Mouse (Mus musculus): ENCODE results near the gene Acvrl1. TPM values are rescaled to one million over a fixed set of nuclear protein-coding genes. Genes with fewer than 3 reads are reported as not detected.

Gene Acvrl1
- polyA plus RNA-seq, 1 experiment from 2014 or later, result 159 TPM

DNA sequence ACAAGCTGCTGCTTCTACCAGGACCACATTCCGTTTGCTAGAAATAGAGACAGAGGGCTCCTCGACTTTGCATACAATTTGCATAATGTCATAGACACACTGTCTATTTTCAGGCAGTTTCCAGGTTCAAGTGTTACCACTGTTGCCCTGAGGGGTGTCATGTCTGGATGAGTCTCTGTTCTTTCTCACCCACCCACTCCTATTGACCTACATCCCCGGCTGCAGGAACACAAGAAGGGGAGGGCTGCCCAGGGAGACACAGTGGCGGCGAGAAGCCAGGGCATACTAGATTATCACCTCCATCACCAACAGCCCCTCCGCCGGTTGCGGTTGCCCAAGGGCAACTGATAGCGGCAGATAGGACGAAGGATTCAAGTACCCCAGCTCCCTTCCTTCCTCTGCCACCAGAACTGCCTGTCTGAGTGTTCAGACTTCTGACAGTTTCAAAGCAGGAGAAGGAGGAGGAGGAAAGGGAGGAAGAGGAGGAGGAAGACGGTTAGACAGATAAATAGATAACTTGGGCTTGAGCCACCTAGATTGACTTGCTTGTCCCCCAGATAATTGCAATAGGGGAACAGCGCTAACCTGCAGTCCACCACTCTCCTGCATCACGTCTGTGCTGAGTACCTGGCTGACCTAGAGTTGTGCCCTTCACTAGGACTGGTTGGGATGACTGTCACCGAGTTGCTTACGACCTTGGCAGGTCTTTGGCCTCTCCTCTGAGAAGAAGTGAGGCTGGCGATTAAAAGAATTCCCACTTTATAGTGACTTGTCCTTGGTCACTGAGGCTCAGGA, 19.0 kb downstream of the Acvrl1 start:
- no peak overlapping the region for H3K4me3 ChIP-seq (ENCODE audit: low read depth, low read length)
- DNase-seq (ENCODE audit: low spot score), result no peak
- peak overlapping the region; percentile 17; the same call in 1 of the 2 replicates for H3K4me2 ChIP-seq (replicated peaks; ENCODE audit: low read depth, low read length)
- H3K27me3 ChIP-seq (replicated peaks; ENCODE audit: insufficient read depth, low read length), result no peaks in the 10 kb centered on the region
- peaks cover 4% of the 10 kb centered on the region; the same call in 1 of the 2 replicates for H3K36me3 ChIP-seq (ENCODE audit: insufficient read depth, low read length)
- TF ChIP-seq EP300 (IDR thresholded peaks at IDR 0.05) (no peak), CTCF (IDR thresholded peaks at IDR 0.05) (no peak; the same call in 1 of the 2 replicates)
- ATAC-seq, result no peak
- H3K9ac ChIP-seq (replicated peaks; ENCODE audit: low read depth), result no peak overlapping the region
- WGBS, result 51% methylated on average over 16 of the region's 16 CpGs
- H3K27ac ChIP-seq (ENCODE audit: low read length), result peak overlapping the region; percentile 70
- H3K4me1 ChIP-seq (ENCODE audit: insufficient read depth, low read depth, low read length), result peaks cover 15% of the 10 kb centered on the region; the same call in 1 of the 2 replicates
- H3K9me3 ChIP-seq (ENCODE audit: low read length), result no peaks in the 10 kb centered on the region

DNA sequence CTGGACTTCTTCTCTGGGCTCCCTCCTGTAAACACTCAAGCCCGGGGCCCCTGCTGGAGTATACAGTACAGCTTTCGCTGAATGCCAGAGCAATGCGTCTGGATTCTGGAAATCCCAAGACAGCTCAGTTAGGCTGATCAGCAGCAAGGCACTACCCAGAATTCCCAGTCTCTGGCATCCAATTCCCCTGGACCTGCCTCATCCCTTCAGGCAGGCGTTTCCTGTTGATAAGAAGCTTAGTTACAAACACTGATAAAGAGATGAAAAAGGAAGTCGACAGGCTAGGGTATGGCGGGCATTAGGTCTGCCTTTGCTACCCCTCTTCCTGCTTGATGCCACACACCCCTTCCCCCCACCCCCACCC, 19.6 kb downstream of the Acvrl1 start:
- Histone ChIP-seq H3K27ac (ENCODE audit: low read length) (peak overlapping the region; percentile 70), H3K4me1 (ENCODE audit: insufficient read depth, low read depth, low read length) (peaks cover 10% of the 10 kb centered on the region; the same call in 1 of the 2 replicates), H3K4me3 (ENCODE audit: low read depth, low read length) (no peak overlapping the region), H3K36me3 (ENCODE audit: insufficient read depth, low read length) (peaks cover 4% of the 10 kb centered on the region; the same call in 1 of the 2 replicates), H3K27me3 (replicated peaks; ENCODE audit: insufficient read depth, low read length) (no peaks in the 10 kb centered on the region), H3K9ac (replicated peaks; ENCODE audit: low read depth) (no peak overlapping the region), H3K4me2 (replicated peaks; ENCODE audit: low read depth, low read length) (peak overlapping the region; percentile 17; the same call in 1 of the 2 replicates), H3K9me3 (ENCODE audit: low read length) (no peaks in the 10 kb centered on the region)
- ATAC-seq, result peak; percentile 50
- no peak for TF ChIP-seq CTCF (IDR thresholded peaks at IDR 0.05)
- peak; percentile 95 for TF ChIP-seq EP300 (IDR thresholded peaks at IDR 0.05)
- WGBS, result 6% methylated on average over 6 of the region's 6 CpGs
- peak; percentile 84 for DNase-seq (ENCODE audit: low spot score)

GRCm38 (mm10) chr15:101148604-101149003, 20.3 kb downstream of the Acvrl1 start:
- no peak for ATAC-seq

GRCm38 (mm10) chr15:101151409-101152261, 23.3 kb downstream of the Acvrl1 start:
- Histone ChIP-seq H3K36me3 (ENCODE audit: insufficient read depth, low read length) (no peaks in the 10 kb centered on the region), H3K9me3 (ENCODE audit: low read length) (no peaks in the 10 kb centered on the region), H3K4me3 (ENCODE audit: low read depth, low read length) (no peak overlapping the region), H3K4me2 (replicated peaks; ENCODE audit: low read depth, low read length) (no peak overlapping the region), H3K27me3 (replicated peaks; ENCODE audit: insufficient read depth, low read length) (no peaks in the 10 kb centered on the region), H3K9ac (replicated peaks; ENCODE audit: low read depth) (no peak overlapping the region), H3K27ac (ENCODE audit: low read length) (no peak overlapping the region), H3K4me1 (ENCODE audit: insufficient read depth, low read depth, low read length) (peaks cover 2% of the 10 kb centered on the region; the same call in 1 of the 2 replicates)
- DNase-seq (ENCODE audit: low spot score) (no peak), ATAC-seq (no peak)
- TF ChIP-seq CTCF (IDR thresholded peaks at IDR 0.05) (no peak), EP300 (IDR thresholded peaks at IDR 0.05) (no peak)
- WGBS, result 72% methylated on average over 9 of the region's 9 CpGs

More at GRCm38 (mm10) chr15:101148604-101149003, 20.3 kb downstream of the Acvrl1 start:
- H3K4me1 ChIP-seq (ENCODE audit: insufficient read depth, low read depth, low read length), result peaks cover 10% of the 10 kb centered on the region; the same call in 1 of the 2 replicates
- H3K36me3 ChIP-seq (ENCODE audit: insufficient read depth, low read length), result peaks cover 1% of the 10 kb centered on the region; the same call in 1 of the 2 replicates
- no peak overlapping the region for H3K4me3 ChIP-seq (ENCODE audit: low read depth, low read length)
- H3K9me3 ChIP-seq (ENCODE audit: low read length), result no peaks in the 10 kb centered on the region
- no peak for TF ChIP-seq CTCF (IDR thresholded peaks at IDR 0.05)
- TF ChIP-seq EP300 (IDR thresholded peaks at IDR 0.05), result no peak
- H3K27me3 ChIP-seq (replicated peaks; ENCODE audit: insufficient read depth, low read length), result no peaks in the 10 kb centered on the region
- no peak overlapping the region for H3K9ac ChIP-seq (replicated peaks; ENCODE audit: low read depth)
- peak overlapping the region; percentile 70 for H3K27ac ChIP-seq (ENCODE audit: low read length)
- DNase-seq (ENCODE audit: low spot score), result no peak
- H3K4me2 ChIP-seq (replicated peaks; ENCODE audit: low read depth, low read length), result no peak overlapping the region
- WGBS, result 54% methylated on average over 6 of the region's 6 CpGs

- Histone ChIP-seq H3K27ac (ENCODE audit: low read length) (no peak overlapping the region), H3K4me2 (replicated peaks; ENCODE audit: low read depth, low read length) (no peak overlapping the region), H3K9ac (replicated peaks; ENCODE audit: low read depth) (no peak overlapping the region), H3K9me3 (ENCODE audit: low read length) (no peaks in the 10 kb centered on the region), H3K4me1 (ENCODE audit: insufficient read depth, low read depth, low read length) (no peaks in the 10 kb centered on the region), H3K27me3 (replicated peaks; ENCODE audit: insufficient read depth, low read length) (no peaks in the 10 kb centered on the region), H3K36me3 (ENCODE audit: insufficient read depth, low read length) (no peaks in the 10 kb centered on the region), H3K4me3 (ENCODE audit: low read depth, low read length) (no peak overlapping the region)
- ATAC-seq, result no peak
- WGBS, result 63% methylated on average over 7 of the region's 7 CpGs
- no peak for TF ChIP-seq CTCF (IDR thresholded peaks at IDR 0.05)
- no peak for TF ChIP-seq EP300 (IDR thresholded peaks at IDR 0.05)
- no peak for DNase-seq (ENCODE audit: low spot score)
Observed at GRCm38 (mm10) chr15:101154700-101155616, 26.6 kb downstream of the Acvrl1 start.

Measured in lung, postnatal 0 days (tissue).